Mouse (Mus musculus) stomach, postnatal 0 days (tissue): ENCODE measurements around the gene Ddrgk1. TPM values are rescaled to one million over a fixed set of nuclear protein-coding genes. Genes with fewer than 3 reads are reported as not detected.
"Not testable (repeated sequence)": the region's sequence is repeated elsewhere in the genome, so short reads cannot be mapped to it uniquely, and the experiment has no call there.

Source experiments
- ATAC-seq: fragments of 200-750 bp; cut with Nextera tagmentation; 2 replicates; pipeline ENCODE4 v1.8.0; 2017; ENCODE audit not compliant: low FRiP score, low TSS enrichment
- DNase-seq: peaks from one replicate; pipeline ENCODE4 v3.0.0-alpha.2; 2016; ENCODE audit warnings: low spot score
- H3K27ac ChIP-seq: fragments of 300-500 bp; sonication (generic); replicated peaks from 2 replicates; pipeline ENCODE4 v1.5.1; 2014; ENCODE audit warnings: mild to moderate bottlenecking, control low read depth
- H3K27me3 ChIP-seq: fragments of 300-500 bp; sonication (generic); 2 replicates; pipeline ENCODE4 v1.6.1; 2014; ENCODE audit warnings: low read length; ENCODE audit not compliant: control insufficient read depth, insufficient read depth
- H3K36me3 ChIP-seq: fragments of 300-500 bp; sonication (generic); 2 replicates; pipeline ENCODE4 v1.6.1; 2014; ENCODE audit warnings: low read length, mixed read lengths; ENCODE audit not compliant: control insufficient read depth, insufficient read depth
- H3K4me1 ChIP-seq: fragments of 300-500 bp; sonication (generic); replicated peaks from 2 replicates; pipeline ENCODE4 v1.6.1; 2014; ENCODE audit warnings: antibody characterized with exemption; ENCODE audit not compliant: control insufficient read depth, insufficient read depth
- H3K4me2 ChIP-seq: fragments of 300-500 bp; sonication (generic); replicated peaks from 2 replicates; pipeline ENCODE4 v1.6.1; 2014; ENCODE audit warnings: low read depth, mild to moderate bottlenecking, control low read depth, moderate library complexity
- H3K4me3 ChIP-seq: fragments of 300-500 bp; sonication (generic); 2 replicates; pipeline ENCODE4 v1.5.1; 2014; ENCODE audit warnings: low read depth, low read length, control low read depth
- H3K9ac ChIP-seq: fragments of 300-500 bp; sonication (generic); 2 replicates; pipeline ENCODE4 v1.6.1; 2014; ENCODE audit warnings: mild to moderate bottlenecking, low read length, control low read depth, mixed read lengths
- H3K9me3 ChIP-seq: fragments of 300-500 bp; sonication (generic); 2 replicates; pipeline ENCODE4 v1.6.1; 2016; ENCODE audit warnings: low read length; ENCODE audit not compliant: control insufficient read depth
- CTCF ChIP-seq: IDR thresholded peaks from 2 replicates; pipeline ENCODE4 v1.5.1; 2016; ENCODE audit warnings: antibody characterized with exemption, low read depth, mild to moderate bottlenecking, moderate library complexity
- EP300 ChIP-seq: optimal IDR thresholded peaks from 2 replicates; pipeline ENCODE3; 2016; ENCODE audit warnings: antibody characterized with exemption
- WGBS: fragments of 180-500 bp; shearing (Covaris S2); extraction: QIAGEN DNeasy Blood & Tissue Kit; methylation state at CpG from one replicate; pipeline ENCODE4 v1.1.7; 2014; 5-methylcytosine and 5-hydroxymethylcytosine counted together
- polyA plus RNA-seq: library from polyadenylated mRNA; unstranded; fragments of >200 nt; fragmentation: Nextera tagmentation; extraction: Ambion mirVana; gene quantifications from 2 replicates; pipeline ENCODE4 v1.2.1, GENCODE M21; 2015

Gene Ddrgk1
- polyA plus RNA-seq, 1 experiment from 2014 or later: 85.0 TPM

GRCm38 (mm10) chr2:130658530-130658929 lies 5.9 kb downstream of the Ddrgk1 start:
- 95% methylated on average over 10 of the region's 10 CpGs for WGBS
- no peak overlapping the region for H3K27ac ChIP-seq
- DNase-seq: no peak
- peaks cover 31% of the 10 kb centered on the region for H3K36me3 ChIP-seq
- H3K4me3 ChIP-seq: no peak overlapping the region
- no peak for ATAC-seq
- H3K9ac ChIP-seq: no peak overlapping the region
- no peak for TF ChIP-seq CTCF
- no peak for TF ChIP-seq EP300
- peaks cover 2% of the 10 kb centered on the region; the same call in 1 of the 2 replicates for H3K4me1 ChIP-seq
- no peaks in the 10 kb centered on the region for H3K9me3 ChIP-seq
- H3K27me3 ChIP-seq: no peaks in the 10 kb centered on the region
- no peak overlapping the region for H3K4me2 ChIP-seq

- Histone ChIP-seq H3K9ac (no peak overlapping the region), H3K9me3 (no peaks in the 10 kb centered on the region), H3K27ac (no peak overlapping the region), H3K27me3 (no peaks in the 10 kb centered on the region), H3K36me3 (peaks cover 32% of the 10 kb centered on the region), H3K4me1 (no peaks in the 10 kb centered on the region), H3K4me2 (no peak overlapping the region), H3K4me3 (no peak overlapping the region)
- no peak for ATAC-seq
- DNase-seq: no peak
- WGBS: 82% methylated on average over 6 of the region's 6 CpGs
- TF ChIP-seq CTCF (no peak), EP300 (no peak)
Measured at GRCm38 (mm10) chr2:130657541-130657940, 6.9 kb downstream of the Ddrgk1 start.

- Histone ChIP-seq H3K27ac (no peak overlapping the region), H3K27me3 (no peaks in the 10 kb centered on the region), H3K4me2 (no peak overlapping the region), H3K4me3 (no peak overlapping the region), H3K36me3 (peaks cover 31% of the 10 kb centered on the region), H3K9ac (no peak overlapping the region), H3K9me3 (no peaks in the 10 kb centered on the region), H3K4me1 (no peaks in the 10 kb centered on the region)
- TF ChIP-seq EP300: no peak
- DNase-seq (no peak), ATAC-seq (no peak)
- WGBS: 89% methylated on average over 9 of the region's 9 CpGs
Measured at GRCm38 (mm10) chr2:130656536-130656935, 7.9 kb downstream of the Ddrgk1 start.

- H3K4me2 ChIP-seq: no peak overlapping the region
- H3K4me3 ChIP-seq: no peak overlapping the region
- no peaks in the 10 kb centered on the region for H3K4me1 ChIP-seq
- H3K9ac ChIP-seq: no peak overlapping the region
- TF ChIP-seq EP300 (no peak), CTCF (no peak)
- no peak for ATAC-seq
- no peaks in the 10 kb centered on the region for H3K27me3 ChIP-seq
- DNase-seq: no peak
- H3K27ac ChIP-seq: no peak overlapping the region
- 89% methylated on average over 6 of the region's 6 CpGs for WGBS
- no peaks in the 10 kb centered on the region for H3K9me3 ChIP-seq
- peaks cover 28% of the 10 kb centered on the region for H3K36me3 ChIP-seq
Measured at GRCm38 (mm10) chr2:130655660-130656339, 8.7 kb downstream of the Ddrgk1 start.

GRCm38 (mm10) chr2:130653760-130654159 lies 10.7 kb downstream of the Ddrgk1 start:
- H3K4me1 ChIP-seq: no peaks in the 10 kb centered on the region
- DNase-seq (no peak), ATAC-seq (no peak)
- H3K36me3 ChIP-seq: peaks cover 27% of the 10 kb centered on the region
- H3K4me3 ChIP-seq: no peak overlapping the region
- no peak overlapping the region for H3K27ac ChIP-seq
- TF ChIP-seq CTCF: no peak
- TF ChIP-seq EP300: no peak
- 79% methylated on average over 1 of the region's 1 CpGs for WGBS
- H3K4me2 ChIP-seq: no peak overlapping the region
- no peaks in the 10 kb centered on the region for H3K27me3 ChIP-seq
- H3K9ac ChIP-seq: no peak overlapping the region
- no peaks in the 10 kb centered on the region for H3K9me3 ChIP-seq

- peaks cover 23% of the 10 kb centered on the region for H3K36me3 ChIP-seq
- ATAC-seq (no peak), DNase-seq (no peak)
- no peak overlapping the region for H3K4me2 ChIP-seq
- TF ChIP-seq CTCF: 0 out of 2 replicates have a peak, but pooled peaks have one; percentile 10
- TF ChIP-seq EP300: no peak
- 89% methylated on average over 2 of the region's 2 CpGs for WGBS
- H3K4me3 ChIP-seq: no peak overlapping the region
- H3K9ac ChIP-seq: no peak overlapping the region
- no peaks in the 10 kb centered on the region for H3K4me1 ChIP-seq
- no peaks in the 10 kb centered on the region for H3K9me3 ChIP-seq
- no peak overlapping the region for H3K27ac ChIP-seq
- no peaks in the 10 kb centered on the region for H3K27me3 ChIP-seq
Measured at GRCm38 (mm10) chr2:130653303-130653702, 11.2 kb downstream of the Ddrgk1 start.

- not testable (repeated sequence) for ATAC-seq, H3K36me3 ChIP-seq, DNase-seq, H3K9me3 ChIP-seq, H3K4me2 ChIP-seq, H3K4me3 ChIP-seq, H3K4me1 ChIP-seq, H3K27ac ChIP-seq, H3K27me3 ChIP-seq, H3K9ac ChIP-seq
- 76% methylated on average over 6 of the region's 6 CpGs for WGBS
Measured at GRCm38 (mm10) chr2:130649028-130649427, 15.4 kb downstream of the Ddrgk1 start.
